Mouse (Mus musculus) MEL (cell line): ENCODE data around the gene Fcho1. TPM values are rescaled to one million over a fixed set of nuclear protein-coding genes. Genes with fewer than 3 reads are reported as not detected.
"Not testable (repeated sequence)": the region's sequence is repeated elsewhere in the genome, so short reads cannot be mapped to it uniquely, and the experiment has no call there.

Source experiments
- DNase-seq: peaks from one replicate; pipeline ENCODE4 v3.0.0; 2011; ENCODE audit warnings: low read depth, low spot score
- H3K27ac ChIP-seq: 2 replicates; pipeline ENCODE4 v1.5.1; 2012; ENCODE audit warnings: low read depth, mild to moderate bottlenecking, control low read depth, low read length, moderate library complexity; ENCODE audit not compliant: control insufficient read depth
- H3K27me3 ChIP-seq, 2 experiments: fragments of 150-350 bp in 1 of 2; sonication (generic) in 1 of 2; 2 replicates each; pipeline ENCODE4 v1.6.1; 2012; ENCODE audit warnings: low read length in 2 of 2, mild to moderate bottlenecking in 2 of 2, improper control_type of control experiment in 1 of 2, moderate library complexity in 1 of 2; ENCODE audit not compliant: insufficient read depth in 2 of 2, control insufficient read depth in 1 of 2
- H3K36me3 ChIP-seq, 2 experiments: 2 replicates each; pipeline ENCODE4 v1.6.1; 2012 to 2014; ENCODE audit warnings: low read length in 2 of 2, improper control_type of control experiment in 1 of 2, inconsistent platforms in 1 of 2, mild to moderate bottlenecking in 1 of 2; ENCODE audit not compliant: insufficient read depth in 2 of 2, control insufficient read depth in 1 of 2
- H3K4me1 ChIP-seq, 2 experiments: fragments of 150-350 bp in 1 of 2; sonication (generic) in 1 of 2; 2 replicates each; pipeline ENCODE4 v1.6.1; 2012; ENCODE audit warnings: low read length in 2 of 2, improper control_type of control experiment in 1 of 2, mild to moderate bottlenecking in 1 of 2; ENCODE audit not compliant: insufficient read depth in 2 of 2, control insufficient read depth in 1 of 2
- H3K4me3 ChIP-seq, 2 experiments: fragments of 150-350 bp in 1 of 2; sonication (generic) in 1 of 2; 2 replicates each; pipeline ENCODE4 v1.5.1; 2012; ENCODE audit warnings: low read depth in 2 of 2, low read length in 2 of 2, mild to moderate bottlenecking in 2 of 2, moderate library complexity in 2 of 2, control low read depth in 1 of 2, improper control_type of control experiment in 1 of 2; ENCODE audit not compliant: control insufficient read depth in 1 of 2, insufficient read depth in 1 of 2
- H3K79me2 ChIP-seq: 2 replicates; pipeline ENCODE4 v1.6.1; 2012; ENCODE audit warnings: mild to moderate bottlenecking, low read length, moderate library complexity; ENCODE audit not compliant: control insufficient read depth, poor library complexity, insufficient read depth
- H3K9ac ChIP-seq: 2 replicates; pipeline ENCODE4 v1.6.1; 2012; ENCODE audit warnings: low read depth, mild to moderate bottlenecking, control low read depth, low read length, moderate library complexity; ENCODE audit not compliant: control insufficient read depth, poor library complexity, severe bottlenecking
- H3K9me3 ChIP-seq: fragments of 150-350 bp; sonication (generic); replicated peaks from 2 replicates; pipeline ENCODE4 v1.6.1; 2012; ENCODE audit warnings: mild to moderate bottlenecking, low read length, improper control_type of control experiment, moderate library complexity; ENCODE audit not compliant: insufficient read depth
- BHLHE40 ChIP-seq: IDR thresholded peaks from 2 replicates; pipeline ENCODE4 v1.6.1; 2012; ENCODE audit warnings: low read depth, mild to moderate bottlenecking, inconsistent platforms, low read length, improper control_type of control experiment, borderline replicate concordance
- CTCF ChIP-seq, 3 experiments: IDR thresholded peaks in 2 of 3; conservative IDR thresholded peaks in 1 of 3; 2 replicates each; pipeline ENCODE4 v1.5.1; 2011 to 2012; ENCODE audit warnings: low read length in 3 of 3, low read depth in 2 of 3, mild to moderate bottlenecking in 2 of 3, improper control_type of control experiment in 1 of 3, inconsistent platforms in 1 of 3, mixed read lengths in 1 of 3, moderate library complexity in 1 of 3; ENCODE audit not compliant: control insufficient read depth in 1 of 3, insufficient read depth in 1 of 3, poor library complexity in 1 of 3, severe bottlenecking in 1 of 3
- ELF1 ChIP-seq: IDR thresholded peaks from 2 replicates; pipeline ENCODE4 v1.6.1; 2014; ENCODE audit warnings: low read depth, mild to moderate bottlenecking, inconsistent platforms, low read length, improper control_type of control experiment, moderate library complexity
- EP300 ChIP-seq, 2 experiments: IDR thresholded peaks; 2 replicates each; pipeline ENCODE4 v1.6.1; 2011; ENCODE audit warnings: improper control_type of control experiment in 2 of 2, low read length in 2 of 2, low read depth in 1 of 2, mild to moderate bottlenecking in 1 of 2
- ETS1 ChIP-seq: IDR thresholded peaks from 2 replicates; pipeline ENCODE4 v1.6.1; 2012; ENCODE audit warnings: low read depth, mild to moderate bottlenecking, inconsistent platforms, low read length, improper control_type of control experiment, moderate library complexity
- GATA1 ChIP-seq: IDR thresholded peaks from 2 replicates; pipeline ENCODE4 v1.6.1; 2011; ENCODE audit warnings: low read depth, low read length, improper control_type of control experiment
- JUND ChIP-seq: IDR thresholded peaks from 2 replicates; pipeline ENCODE4 v1.6.1; 2011; ENCODE audit warnings: low read depth, mild to moderate bottlenecking, improper control_type of control experiment, low read length
- KAT2A ChIP-seq: conservative IDR thresholded peaks from 2 replicates; pipeline ENCODE4 v1.6.1; 2012; ENCODE audit warnings: low read depth, low read length, improper control_type of control experiment, inconsistent platforms
- MAFK ChIP-seq: IDR thresholded peaks from 2 replicates; pipeline ENCODE4 v1.6.1; 2011; ENCODE audit warnings: low read depth, mild to moderate bottlenecking, low read length, improper control_type of control experiment, borderline replicate concordance
- MAZ ChIP-seq: IDR thresholded peaks from 2 replicates; pipeline ENCODE4 v1.6.1; 2012; ENCODE audit warnings: low read depth, mild to moderate bottlenecking, inconsistent platforms, low read length, improper control_type of control experiment
- MXI1 ChIP-seq: IDR thresholded peaks from 2 replicates; pipeline ENCODE4 v1.6.1; 2011; ENCODE audit warnings: mild to moderate bottlenecking, low read depth, low read length, improper control_type of control experiment
- MYB ChIP-seq: IDR thresholded peaks from 2 replicates; pipeline ENCODE4 v1.6.1; 2011; ENCODE audit warnings: mild to moderate bottlenecking, low read depth, low read length, improper control_type of control experiment
- NELFE ChIP-seq: IDR thresholded peaks from 2 replicates; pipeline ENCODE4 v1.6.1; 2011; ENCODE audit warnings: low read depth, low read length, improper control_type of control experiment
- POLR2A ChIP-seq, 2 experiments: IDR thresholded peaks; 2 replicates each; pipeline ENCODE4 v1.6.1; 2011 to 2012; ENCODE audit warnings: low read length in 2 of 2, mild to moderate bottlenecking in 2 of 2, control low read depth in 1 of 2, improper control_type of control experiment in 1 of 2, low read depth in 1 of 2, moderate library complexity in 1 of 2; ENCODE audit not compliant: control insufficient read depth in 1 of 2, insufficient read depth in 1 of 2, poor library complexity in 1 of 2
- POLR2AphosphoS2 ChIP-seq: IDR thresholded peaks from 2 replicates; pipeline ENCODE4 v1.6.1; 2011; ENCODE audit warnings: low read length, improper control_type of control experiment
- POLR2AphosphoS5 ChIP-seq: IDR thresholded peaks from 2 replicates; pipeline ENCODE4 v1.6.1; 2012; ENCODE audit warnings: low read depth, borderline replicate concordance, mild to moderate bottlenecking, inconsistent platforms, low read length, moderate library complexity, mixed read lengths
- RAD21 ChIP-seq: IDR thresholded peaks from 2 replicates; pipeline ENCODE4 v1.6.1; 2011; ENCODE audit warnings: mild to moderate bottlenecking, low read depth, low read length, improper control_type of control experiment
- RCOR1 ChIP-seq: IDR thresholded peaks from 2 replicates; pipeline ENCODE4 v1.6.1; 2012; ENCODE audit warnings: low read depth, mild to moderate bottlenecking, inconsistent platforms, low read length, improper control_type of control experiment
- SIN3A ChIP-seq: IDR thresholded peaks from 2 replicates; pipeline ENCODE4 v1.6.1; 2012; ENCODE audit warnings: low read length, improper control_type of control experiment, inconsistent platforms
- SMC3 ChIP-seq: IDR thresholded peaks from 2 replicates; pipeline ENCODE4 v1.6.1; 2011; ENCODE audit warnings: low read depth, low read length, improper control_type of control experiment
- TBP ChIP-seq: IDR thresholded peaks from 2 replicates; pipeline ENCODE4 v1.8.0; 2011; ENCODE audit warnings: low read depth, low read length, improper control_type of control experiment
- TCF12 ChIP-seq: IDR thresholded peaks from 2 replicates; pipeline ENCODE4 v1.6.1; 2014; ENCODE audit warnings: low read depth, mild to moderate bottlenecking, inconsistent platforms, low read length, improper control_type of control experiment, moderate library complexity
- USF1 ChIP-seq: IDR thresholded peaks from 2 replicates; pipeline ENCODE4 v1.6.1; 2014; ENCODE audit warnings: low read depth, mild to moderate bottlenecking, inconsistent platforms, low read length, improper control_type of control experiment, moderate library complexity
- USF2 ChIP-seq, 2 experiments: IDR thresholded peaks; 2 replicates each; pipeline ENCODE4 v1.6.1; 2011 to 2012; ENCODE audit warnings: improper control_type of control experiment in 2 of 2, low read length in 2 of 2, borderline replicate concordance in 1 of 2, inconsistent platforms in 1 of 2, low read depth in 1 of 2, mild to moderate bottlenecking in 1 of 2; ENCODE audit not compliant: insufficient read depth in 1 of 2
- ZC3H11A ChIP-seq: IDR thresholded peaks from 2 replicates; pipeline ENCODE4 v1.6.1; 2012; ENCODE audit warnings: low read depth, mild to moderate bottlenecking, inconsistent platforms, low read length, improper control_type of control experiment
- polyA plus RNA-seq, 2 experiments: library from polyadenylated mRNA; stranded (reverse) in 1 of 2; unstranded in 1 of 2; fragments of >175 nt in 1 of 2; fragments of >200 nt in 1 of 2; gene quantifications; 2 replicates each; pipeline versions ENCODE4 v1.2.1 to v1.2.4; 2012; ENCODE audit warnings: low replicate concordance in 2 of 2, low read depth in 1 of 2; ENCODE audit not compliant: insufficient read length in 2 of 2, insufficient read depth in 1 of 2, missing spikeins in 1 of 2
- total RNA-seq: library from RNA; depleted of rRNA; stranded (reverse); fragments of 300-350 nt; gene quantifications from 2 replicates; pipeline ENCODE4 v1.2.3, GENCODE M21; 2012

The Fcho1 gene
- total and polyA plus RNA-seq, 3 experiments = 3.7 to 6.8 TPM; not detected in 1

DNA sequence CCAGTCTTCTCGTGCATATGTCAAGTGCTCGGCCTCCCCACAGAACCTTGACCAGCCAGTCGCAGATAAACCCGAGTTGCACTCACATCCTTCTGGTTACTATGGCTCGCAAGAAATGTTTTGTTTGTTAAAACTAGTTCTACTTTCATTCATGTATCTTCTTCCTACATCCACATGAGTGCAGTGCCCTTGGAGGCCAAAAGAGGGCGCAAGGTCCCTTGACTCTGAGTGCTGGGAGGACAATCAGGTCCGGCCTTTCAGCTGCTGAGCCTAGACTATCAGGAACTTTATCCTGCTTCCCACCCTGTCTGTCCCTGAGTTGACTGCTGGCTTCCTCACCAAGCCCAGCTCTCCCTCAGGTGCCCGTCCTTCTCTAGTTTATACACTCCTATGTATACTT lies 17.6 kb downstream of the Fcho1 start:
- peak; percentile 83 for DNase-seq
- TF ChIP-seq ZC3H11A (peak; percentile 55), RAD21 (peak; percentile 86), CTCF (IDR thresholded peaks at IDR 0.05 in 2 of 3, conservative IDR thresholded peaks at IDR 0.05 in 1 of 3; ENCODE audit: control insufficient read depth in 1 of 3, insufficient read depth in 1 of 3, low read depth in 2 of 3, low read length in 3 of 3, poor library complexity in 1 of 3, severe bottlenecking in 1 of 3) (peak; percentile 85 to 95 (median 91)), POLR2AphosphoS5 (no peak), SMC3 (peak; percentile 80), RCOR1 (no peak)
- no peaks in the 10 kb centered on the region for H3K27me3 ChIP-seq
- no peak overlapping the region for H3K9ac ChIP-seq
- no peaks in the 10 kb centered on the region for H3K9me3 ChIP-seq
- no peak overlapping the region for H3K27ac ChIP-seq
- no peaks in the 10 kb centered on the region for H3K79me2 ChIP-seq
- peak overlapping the region in 1 of 2 experiments; percentile 36; a peak in 2 of 4 replicates for H3K4me3 ChIP-seq
- peaks cover 2 to 4% of the 10 kb centered on the region in 2 experiments; a peak in 3 of 4 replicates for H3K4me1 ChIP-seq
- H3K36me3 ChIP-seq = no peaks in the 10 kb centered on the region; a peak in 1 of 4 replicates

DNA sequence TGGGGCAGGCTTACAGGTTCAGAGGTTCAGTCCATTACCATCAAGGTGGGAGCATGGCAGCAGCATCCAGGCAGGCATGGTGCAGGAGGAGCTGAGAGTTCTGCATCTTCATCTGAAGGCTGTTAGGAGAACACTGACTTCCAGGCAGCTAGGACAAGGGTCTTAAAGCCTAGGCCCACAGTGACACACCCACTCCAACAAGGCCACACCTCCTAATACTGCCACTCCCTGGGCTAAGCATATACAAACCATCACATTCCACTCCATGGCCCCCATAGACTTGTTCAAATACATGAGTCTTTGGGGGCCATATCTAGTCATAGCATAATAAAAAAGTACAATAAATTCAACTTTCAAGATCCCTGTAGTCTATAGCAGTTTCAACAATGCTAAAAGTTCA lies 22.1 kb downstream of the Fcho1 start:
- not testable (repeated sequence) for H3K79me2 ChIP-seq, H3K36me3 ChIP-seq, H3K9me3 ChIP-seq, DNase-seq, H3K4me3 ChIP-seq, H3K9ac ChIP-seq, H3K27me3 ChIP-seq
- 0 out of 2 replicates have a peak overlapping the region, but pooled peaks have one; percentile 24 for H3K27ac ChIP-seq
- peaks cover 10 to 21% of the 10 kb centered on the region in 2 experiments for H3K4me1 ChIP-seq
- TF ChIP-seq TBP = peak; percentile 10; the same call in 1 of the 2 replicates

DNA sequence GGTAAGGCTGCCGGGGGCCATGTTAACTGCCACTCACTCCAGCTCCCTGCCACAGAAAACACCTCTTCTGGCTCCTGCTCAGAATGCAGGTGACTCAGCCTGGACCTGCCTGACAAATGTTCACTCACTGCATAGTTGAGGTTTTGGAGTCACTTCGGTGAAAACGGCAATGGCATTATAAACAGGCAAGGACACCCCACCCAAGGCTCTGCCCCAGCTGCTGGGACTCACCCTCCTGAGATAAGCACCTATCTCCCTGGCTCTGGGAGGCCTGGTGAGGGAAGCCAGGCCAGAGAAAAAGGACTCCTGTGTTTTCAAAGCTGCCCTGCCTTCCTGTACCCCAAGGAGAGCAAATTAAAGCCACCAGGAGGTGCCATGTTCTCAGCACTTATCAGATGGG lies 22.6 kb downstream of the Fcho1 start:
- Histone ChIP-seq H3K36me3 (peaks cover 0 to 8% of the 10 kb centered on the region in 2 experiments; a peak in 2 of 4 replicates), H3K9me3 (no peaks in the 10 kb centered on the region), H3K9ac (peak overlapping the region; percentile 51; the same call in 1 of the 2 replicates), H3K4me1 (peaks cover 10 to 21% of the 10 kb centered on the region in 2 experiments), H3K27ac (peak overlapping the region; percentile 39), H3K27me3 (no peaks in the 10 kb centered on the region), H3K4me3 (peak overlapping the region; percentile 20 to 38), H3K79me2 (no peaks in the 10 kb centered on the region)
- DNase-seq = peak; percentile 65
- TF ChIP-seq RCOR1 (no peak), TBP (peak; percentile 21; the same call in 1 of the 2 replicates), POLR2A (IDR thresholded peaks at IDR 0.05; ENCODE audit: control insufficient read depth in 1 of 2, insufficient read depth in 1 of 2, low read depth in 1 of 2, low read length in 2 of 2, poor library complexity in 1 of 2) (no peak), POLR2AphosphoS2 (no peak), ZC3H11A (no peak), MAFK (no peak), JUND (no peak), MYB (no peak), ETS1 (peak; percentile 78), SIN3A (peak; percentile 58), ELF1 (no peak), NELFE (no peak), GATA1 (peak; percentile 62; the same call in 1 of the 2 replicates), BHLHE40 (no peak), USF2 (IDR thresholded peaks at IDR 0.05; ENCODE audit: borderline replicate concordance in 1 of 2, insufficient read depth in 1 of 2, low read depth in 1 of 2, low read length in 2 of 2) (no peak), TCF12 (peak; percentile 55), POLR2AphosphoS5 (no peak), MXI1 (0 out of 2 replicates have a peak, but pooled peaks have one; percentile 19), KAT2A (no peak), EP300 (IDR thresholded peaks at IDR 0.05; ENCODE audit: low read depth in 1 of 2, low read length in 2 of 2) (peak; percentile 66 to 71), CTCF (IDR thresholded peaks at IDR 0.05 in 2 of 3, conservative IDR thresholded peaks at IDR 0.05 in 1 of 3; ENCODE audit: control insufficient read depth in 1 of 3, insufficient read depth in 1 of 3, low read depth in 2 of 3, low read length in 3 of 3, poor library complexity in 1 of 3, severe bottlenecking in 1 of 3) (peak in 1 of 3 experiments; percentile 23; a peak in 2 of 6 replicates), MAZ (no peak), USF1 (no peak; the same call in 1 of the 2 replicates)
